ENCODE assay signal across 11 mouse cellular contexts in the genomic region with DNA sequence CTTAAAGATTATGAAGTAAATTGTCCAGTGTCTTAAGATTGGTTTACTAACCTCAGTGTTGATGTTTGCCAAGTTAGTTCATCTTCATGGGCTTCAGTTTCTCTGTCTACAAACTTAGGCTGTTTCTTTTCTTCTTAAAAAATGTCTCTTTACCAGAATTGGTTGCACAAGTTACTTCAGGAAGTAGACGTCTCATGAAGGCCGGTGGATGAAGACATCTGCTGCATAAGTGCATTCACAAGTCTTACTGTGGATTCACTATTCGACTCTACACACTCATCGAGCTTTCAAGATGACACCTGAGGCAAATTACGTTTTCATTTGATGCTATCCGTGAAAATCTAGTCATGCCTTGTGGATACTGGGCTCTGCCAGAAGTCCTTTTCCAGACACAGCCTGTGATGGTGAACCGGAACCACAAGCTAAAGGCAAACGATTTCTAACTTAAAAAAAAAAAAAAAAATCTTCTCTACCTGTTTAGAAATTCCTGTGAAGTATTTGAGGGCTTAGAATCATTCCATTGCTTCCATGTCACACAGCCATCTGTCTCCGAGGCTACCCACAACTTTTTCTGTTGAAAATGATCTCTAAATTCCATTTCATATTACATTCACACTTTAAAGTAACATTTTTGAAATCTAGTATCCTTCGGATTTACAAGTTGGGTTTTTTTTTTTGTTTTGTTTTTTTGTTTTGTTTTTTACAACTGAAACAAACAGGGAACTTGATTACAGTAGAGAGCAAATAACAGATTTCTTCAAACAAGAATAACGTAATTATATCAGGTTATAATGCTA. TPM values are rescaled to one million over a fixed set of nuclear protein-coding genes. Genes with fewer than 3 reads are reported as not detected.
A peak's percentile ranks its signal among the peaks of the same experiment; 100 is the strongest.
DNase-seq lines count a peak whose midpoint lies in the region; ATAC-seq and TF ChIP-seq lines count a peak whose summit lies in the region.
"Had no signal": no experiment of that assay in that cellular context is flagged by ENCODE, and none has a peak within 500 bp of the region (broad histone marks: within the 10 kb centered on the region; RNA-seq: fewer than 3 reads in every experiment).

No protein-coding gene starts in this region.

- no peaks in the 10 kb centered on the region for H3K9me3 ChIP-seq in heart, embryonic 13.5 days
- H3K9me3 ChIP-seq in liver, embryonic 12.5 days (replicated peaks), result no peaks in the 10 kb centered on the region
- no peaks in the 10 kb centered on the region for H3K9me3 ChIP-seq in stomach, postnatal 0 days (ENCODE audit: control insufficient read depth, low read length)
- H3K9me3 ChIP-seq: G1E had no signal

- WGBS in heart, embryonic 13.5 days, result 71% methylated on average over 11 of the region's 11 CpGs
- 65% methylated on average over 11 of the region's 11 CpGs for WGBS in liver, embryonic 12.5 days (ENCODE audit: insufficient replicate concordance)
- 75% methylated on average over 11 of the region's 11 CpGs for WGBS in stomach, postnatal 0 days

- H3K27me3 ChIP-seq in heart, embryonic 13.5 days (replicated peaks), result no peaks in the 10 kb centered on the region
- no peaks in the 10 kb centered on the region for H3K27me3 ChIP-seq in testis, adult 2 months (ENCODE audit: control insufficient read depth, insufficient read depth, low read length)
- no peaks in the 10 kb centered on the region for H3K27me3 ChIP-seq in liver, embryonic 12.5 days (replicated peaks)
- H3K27me3 ChIP-seq in stomach, postnatal 0 days (ENCODE audit: control insufficient read depth, insufficient read depth, low read length), result no peaks in the 10 kb centered on the region

- no peak overlapping the region for H3K9ac ChIP-seq in heart, embryonic 13.5 days
- H3K9ac ChIP-seq in liver, embryonic 12.5 days, result no peak overlapping the region
- no peak overlapping the region for H3K9ac ChIP-seq in stomach, postnatal 0 days (ENCODE audit: low read length)

- no peak overlapping the region for H3K27ac ChIP-seq in heart, embryonic 13.5 days (replicated peaks)
- H3K27ac ChIP-seq in testis, adult 2 months (ENCODE audit: control insufficient read depth, insufficient read depth, low read depth, low read length), result no peak overlapping the region
- no peak overlapping the region for H3K27ac ChIP-seq in liver, embryonic 12.5 days
- no peak overlapping the region for H3K27ac ChIP-seq in stomach, postnatal 0 days (replicated peaks)

- no peak for DNase-seq in heart, postnatal 4 days
- DNase-seq in testis, postnatal 10 days (ENCODE audit: low spot score), result no peak
- DNase-seq in stomach, postnatal 0 days (ENCODE audit: low spot score), result no peak
- DNase-seq in spleen, postnatal 4 days (ENCODE audit: low spot score in 2 of 2), result no peak
- no peak for DNase-seq in gastrocnemius, postnatal 25 days

- no peak for TF ChIP-seq CTCF in testis, adult 2 months (IDR thresholded peaks at IDR 0.05; ENCODE audit: control insufficient read depth, insufficient read depth, insufficient replicate concordance, low read depth, low read length)
- no peak for TF ChIP-seq CTCF in stomach, postnatal 0 days (IDR thresholded peaks at IDR 0.05; ENCODE audit: low read depth)

- H3K4me1 ChIP-seq in heart, embryonic 13.5 days, result peaks cover 11% of the 10 kb centered on the region
- no peaks in the 10 kb centered on the region for H3K4me1 ChIP-seq in testis, adult 2 months (ENCODE audit: control insufficient read depth, insufficient read depth, low read length)
- H3K4me1 ChIP-seq in liver, embryonic 12.5 days, result peaks cover 7% of the 10 kb centered on the region
- no peaks in the 10 kb centered on the region for H3K4me1 ChIP-seq in stomach, postnatal 0 days (replicated peaks; ENCODE audit: control insufficient read depth, insufficient read depth)

- ATAC-seq in heart, embryonic 13.5 days (ENCODE audit: extremely low read depth, insufficient number of reproducible peaks, low FRiP score, low TSS enrichment), result no peak
- no peak for ATAC-seq in liver, embryonic 12.5 days
- ATAC-seq in stomach, postnatal 0 days (ENCODE audit: low FRiP score, low TSS enrichment), result no peak

- TF ChIP-seq EP300 in stomach, postnatal 0 days (optimal IDR thresholded peaks at IDR 0.05), result no peak

- peak overlapping the region; percentile 71 for H3K4me3 ChIP-seq in heart, embryonic 13.5 days
- H3K4me3 ChIP-seq in testis, adult 2 months (ENCODE audit: control insufficient read depth, low read depth, low read length), result peak overlapping the region; percentile 77; the same call in 1 of the 2 replicates
- H3K4me3 ChIP-seq in liver, embryonic 12.5 days, result peak overlapping the region; percentile 84; the same call in 1 of the 2 replicates
- peak overlapping the region; percentile 84 for H3K4me3 ChIP-seq in stomach, postnatal 0 days (ENCODE audit: low read depth, low read length)

- H3K4me2 ChIP-seq in heart, embryonic 13.5 days, result peak overlapping the region; percentile 82
- peak overlapping the region; percentile 88 for H3K4me2 ChIP-seq in liver, embryonic 12.5 days
- H3K4me2 ChIP-seq in stomach, postnatal 0 days (replicated peaks; ENCODE audit: low read depth), result peak overlapping the region; percentile 53

- TF ChIP-seq POLR2A in testis, adult 2 months (IDR thresholded peaks at IDR 0.05; ENCODE audit: control insufficient read depth, low read depth, low read length), result no peak

- H3K36me3 ChIP-seq in heart, embryonic 13.5 days, result peaks cover 24% of the 10 kb centered on the region
- H3K36me3 ChIP-seq in testis, adult 2 months (ENCODE audit: control insufficient read depth, insufficient read depth, low read length), result no peaks in the 10 kb centered on the region
- H3K36me3 ChIP-seq in liver, embryonic 12.5 days, result peaks cover 23% of the 10 kb centered on the region
- peaks cover 6% of the 10 kb centered on the region for H3K36me3 ChIP-seq in stomach, postnatal 0 days (ENCODE audit: control insufficient read depth, insufficient read depth, low read length)

RNA-seq across cellular contexts. Expression of a gene that starts 0.8 kb away (rescaled TPM):
- 96.1 and 103 TPM in 2 replicates for polyA plus RNA-seq in heart, embryonic 13.5 days (2015; fragmentation: Nextera tagmentation; extraction: Ambion mirVana)
- total RNA-seq in heart, postnatal 4 days (2021), result 10 to 100 TPM; 73.2 to 79.4 TPM
- polyA plus RNA-seq in testis, adult 2 months (2012; rRNA removed), result 50.2 and 50.5 TPM in 2 replicates
- 41.3 and 41.8 TPM in 2 replicates for polyA plus RNA-seq in liver, embryonic 12.5 days (2016; fragmentation: Nextera tagmentation; extraction: Ambion mirVana)
- 91.1 and 92.7 TPM in 2 replicates for polyA plus RNA-seq in stomach, postnatal 0 days (2015; fragmentation: Nextera tagmentation; extraction: Ambion mirVana)
- 10 to 100 TPM; 63.9 to 64.2 TPM for total RNA-seq in gastrocnemius, postnatal 25 days (2021)

RNA-seq across cellular contexts. Expression of a gene that starts 8.0 kb away (rescaled TPM):
- polyA plus RNA-seq in heart, embryonic 13.5 days (2015; fragmentation: Nextera tagmentation; extraction: Ambion mirVana), result not detected in 2 replicates
- total RNA-seq in heart, postnatal 4 days (2021), result not detected
- 3.8 and 4.2 TPM in 2 replicates for polyA plus RNA-seq in testis, adult 2 months (2012; rRNA removed)
- not detected in 2 replicates for polyA plus RNA-seq in liver, embryonic 12.5 days (2016; fragmentation: Nextera tagmentation; extraction: Ambion mirVana)
- not detected in 2 replicates for polyA plus RNA-seq in stomach, postnatal 0 days (2015; fragmentation: Nextera tagmentation; extraction: Ambion mirVana)
- total RNA-seq in gastrocnemius, postnatal 25 days (2021), result not detected
- total RNA-seq: adrenal gland, postnatal 36 days had no signal
- polyA plus RNA-seq: G1E had no signal

RNA-seq across cellular contexts. Expression of a gene that starts 36.1 kb away (rescaled TPM):
- not detected in 2 replicates for polyA plus RNA-seq in heart, embryonic 13.5 days (2015; fragmentation: Nextera tagmentation; extraction: Ambion mirVana)
- not detected for total RNA-seq in heart, postnatal 4 days (2021)
- not detected in 2 replicates for polyA plus RNA-seq in testis, adult 2 months (2012; rRNA removed)
- not detected in 2 replicates for polyA plus RNA-seq in liver, embryonic 12.5 days (2016; fragmentation: Nextera tagmentation; extraction: Ambion mirVana)
- not detected in 2 replicates for polyA plus RNA-seq in stomach, postnatal 0 days (2015; fragmentation: Nextera tagmentation; extraction: Ambion mirVana)
- total RNA-seq in gastrocnemius, postnatal 25 days (2021), result not detected
- total RNA-seq: adrenal gland, postnatal 36 days; G1E had no signal
- polyA plus RNA-seq: G1E; large intestine, adult 2 months had no signal

RNA-seq across cellular contexts. Expression of a gene that starts 56.8 kb away (rescaled TPM):
- polyA plus RNA-seq in heart, embryonic 13.5 days (2015; fragmentation: Nextera tagmentation; extraction: Ambion mirVana), result 26.9 and 37.8 TPM in 2 replicates
- total RNA-seq in heart, postnatal 4 days (2021), result 10 to 100 TPM; 17.5 to 18.0 TPM
- 2.1 and 2.2 TPM in 2 replicates for polyA plus RNA-seq in testis, adult 2 months (2012; rRNA removed)
- 692 and 703 TPM in 2 replicates for polyA plus RNA-seq in liver, embryonic 12.5 days (2016; fragmentation: Nextera tagmentation; extraction: Ambion mirVana)
- polyA plus RNA-seq in stomach, postnatal 0 days (2015; fragmentation: Nextera tagmentation; extraction: Ambion mirVana), result 42.3 and 44.9 TPM in 2 replicates
- 10 to 100 TPM; 18.9 to 21.6 TPM for total RNA-seq in gastrocnemius, postnatal 25 days (2021)
